Mouse (Mus musculus) ES-Bruce4 (cell line): ENCODE data around the gene Rab39.

Experiments used
- CTCF ChIP-seq: IDR thresholded peaks from one replicate; pipeline ENCODE4 v1.8.1; 2011; ENCODE audit warnings: low read depth, low read length
- EP300 ChIP-seq: IDR thresholded peaks from 2 replicates; pipeline ENCODE4 v1.6.1; 2011; ENCODE audit warnings: low read depth, low read length; ENCODE audit not compliant: insufficient read depth
- POLR2A ChIP-seq: IDR thresholded peaks from one replicate; pipeline ENCODE4 v1.8.1; 2011; ENCODE audit warnings: low read length; ENCODE audit not compliant: insufficient read depth

- no peak for TF ChIP-seq EP300
- no peak for TF ChIP-seq POLR2A
- no peak for TF ChIP-seq CTCF
Observed at GRCm38 (mm10) chr9:53702991-53703390, 3.0 kb downstream of the Rab39 start.
